24 mouse cellular contexts compared by ENCODE assay signal in the genomic region with DNA sequence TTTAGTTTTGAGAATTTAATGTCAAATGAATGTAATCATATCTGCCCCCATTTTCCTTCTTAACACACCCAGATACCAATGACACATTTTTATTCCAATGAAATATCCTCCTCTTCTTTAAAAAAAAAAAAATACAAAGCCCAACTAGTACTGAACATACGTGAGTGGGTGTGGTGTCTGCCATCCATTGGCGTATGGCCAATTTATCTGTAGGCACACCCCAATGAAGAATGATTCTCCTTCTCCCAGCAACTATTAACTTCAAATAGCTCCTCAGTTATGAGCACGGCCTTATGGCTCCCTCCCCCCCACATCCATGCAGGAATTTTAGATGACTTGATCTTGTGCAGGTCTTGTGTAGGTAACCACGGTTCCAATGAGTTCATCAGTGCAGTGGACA.
DNase-seq lines count a peak whose midpoint lies in the region; TF ChIP-seq lines count a peak whose summit lies in the region.
"Had no signal": no experiment of that assay in that cellular context is flagged by ENCODE, and none has a peak within 500 bp of the region (broad histone marks: within the 10 kb centered on the region; RNA-seq: fewer than 3 reads in every experiment).

No protein-coding gene starts in this region.

- TF ChIP-seq CTCF in heart, adult 2 months (IDR thresholded peaks at IDR 0.05): no peak

- no peaks in the 10 kb centered on the region for H3K36me3 ChIP-seq in heart, adult 2 months (ENCODE audit: control insufficient read depth, insufficient read depth, low read length)
- H3K36me3 ChIP-seq: embryonic facial prominence, embryonic 12.5 days; embryonic facial prominence, embryonic 15.5 days; heart, embryonic 10.5 days; heart, embryonic 13.5 days had no signal

- TF ChIP-seq POLR2A in heart, adult 2 months (IDR thresholded peaks at IDR 0.05; ENCODE audit: insufficient read depth, low read depth, low read length): no peak

- intact Hi-C loops in heart, adult 2 months (cut with DNase I): no loop called here

- H3K79me2 ChIP-seq in heart, adult 2 months (replicated peaks; ENCODE audit: control insufficient read depth, insufficient read depth, low read length): no peaks in the 10 kb centered on the region

- peaks cover 1% of the 10 kb centered on the region; the same call in 1 of the 2 replicates for H3K27me3 ChIP-seq in heart, adult 2 months (ENCODE audit: control insufficient read depth, insufficient read depth, low read length)
- H3K27me3 ChIP-seq: embryonic facial prominence, embryonic 12.5 days; embryonic facial prominence, embryonic 15.5 days; heart, embryonic 13.5 days had no signal

- H3K4me1 ChIP-seq in heart, adult 2 months (ENCODE audit: control insufficient read depth, insufficient read depth, low read length): no peaks in the 10 kb centered on the region
- H3K4me1 ChIP-seq: embryonic facial prominence, embryonic 12.5 days; embryonic facial prominence, embryonic 15.5 days; heart, embryonic 10.5 days; heart, embryonic 13.5 days had no signal

- H3K27ac ChIP-seq in heart, adult 2 months: no peak overlapping the region
- H3K27ac ChIP-seq: embryonic facial prominence, embryonic 12.5 days; embryonic facial prominence, embryonic 15.5 days; gastrocnemius, adult 2 months; heart, embryonic 10.5 days; heart, embryonic 13.5 days; hindbrain, embryonic 14.5 days had no signal

- H3K4me3 ChIP-seq in heart, adult 2 months: no peak overlapping the region
- H3K4me3 ChIP-seq: embryonic facial prominence, embryonic 12.5 days; embryonic facial prominence, embryonic 15.5 days; gastrocnemius, adult 2 months; heart, embryonic 10.5 days; heart, embryonic 13.5 days had no signal

- H3K9ac ChIP-seq in heart, adult 2 months (ENCODE audit: low read depth, low read length): no peak overlapping the region
- H3K9ac ChIP-seq: embryonic facial prominence, embryonic 12.5 days; embryonic facial prominence, embryonic 15.5 days; forebrain, postnatal 0 days; heart, embryonic 13.5 days; hindbrain, embryonic 14.5 days had no signal

- no peak for TF ChIP-seq EP300 in heart, adult 2 months (IDR thresholded peaks at IDR 0.05; ENCODE audit: insufficient read depth, low read depth, low read length)

- peak; percentile 7 for DNase-seq in heart, adult 11 months
- DNase-seq in heart, adult 2 months: no peak
- DNase-seq in layer of hippocampus, adult 8-10 months (ENCODE audit: low spot score in 2 of 2): peak; percentile 25 to 33
- no peak for DNase-seq in layer of hippocampus, postnatal 10 days (ENCODE audit: low spot score in 2 of 2)
- peak; percentile 5 for DNase-seq in right cerebral cortex, adult 18-20 months
- DNase-seq in right cerebral cortex, postnatal 36 days (ENCODE audit: low spot score in 2 of 2): no peak
- no peak for DNase-seq in adrenal gland, adult 2 months
- DNase-seq: adrenal gland, postnatal 10 days; adrenal gland, postnatal 36 days; cerebellum, adult 11 months; cerebellum, adult 2 months; cerebellum, adult 9-11 months; cerebellum, postnatal 25 days; forebrain, postnatal 0 days; gastrocnemius, adult 2 months; gastrocnemius, postnatal 14 days; heart, adult 18-20 months; heart, postnatal 14 days; heart, postnatal 4 days had no signal

- WGBS in heart, adult 2 months: 63% methylated on average over 4 of the region's 4 CpGs

Comparison
In these comparisons a context has a peak if more than half of its experiments do, and no peak if none do; other contexts are left out.
1. DNase-seq: peak in heart, adult 11 months (single experiment), layer of hippocampus, adult 8-10 months (2 of 2) and right cerebral cortex, adult 18-20 months (single experiment); none in heart, adult 2 months (0 of 2), layer of hippocampus, postnatal 10 days (0 of 2), right cerebral cortex, postnatal 36 days (0 of 2) and adrenal gland, adult 2 months (single experiment).